Mouse (Mus musculus) stomach, postnatal 0 days (tissue): ENCODE results near the gene Lpp.

Experiments used
- CTCF ChIP-seq: IDR thresholded peaks from 2 replicates; pipeline ENCODE4 v1.5.1; 2016; ENCODE audit warnings: antibody characterized with exemption, low read depth, mild to moderate bottlenecking, moderate library complexity
- EP300 ChIP-seq: optimal IDR thresholded peaks from 2 replicates; pipeline ENCODE3; 2016; ENCODE audit warnings: antibody characterized with exemption

- TF ChIP-seq EP300, result no peak
- TF ChIP-seq CTCF, result no peak
Observed at GRCm38 (mm10) chr16:24411281-24411680, 18.0 kb downstream of the Lpp start.
